Mouse (Mus musculus) hindbrain, embryonic 15.5 days (tissue): ENCODE data around the gene Cyp4f16. TPM values are rescaled to one million over a fixed set of nuclear protein-coding genes. Genes with fewer than 3 reads are reported as not detected.
"Not testable (repeated sequence)": the region's sequence is repeated elsewhere in the genome, so short reads cannot be mapped to it uniquely, and the experiment has no call there.

ENCODE experiments used
- ATAC-seq: fragments of 200-750 bp; cut with Nextera tagmentation; 2 replicates; pipeline ENCODE4 v1.8.0; 2017; ENCODE audit warnings: low read depth, moderate number of reproducible peaks, moderate TSS enrichment; ENCODE audit not compliant: low FRiP score
- H3K27ac ChIP-seq: fragments of 300-500 bp; sonication (generic); replicated peaks from 2 replicates; pipeline ENCODE4 v1.5.1; 2015; ENCODE audit warnings: mild to moderate bottlenecking, inconsistent platforms
- H3K27me3 ChIP-seq: fragments of 300-500 bp; sonication (generic); 2 replicates; pipeline ENCODE4 v1.6.1; 2015; ENCODE audit warnings: control low read depth, inconsistent platforms
- H3K36me3 ChIP-seq: fragments of 300-500 bp; sonication (generic); 2 replicates; pipeline ENCODE4 v1.6.1; 2015; ENCODE audit warnings: control low read depth, inconsistent platforms
- H3K4me1 ChIP-seq: fragments of 300-500 bp; sonication (generic); replicated peaks from 2 replicates; pipeline ENCODE4 v1.6.1; 2015; ENCODE audit warnings: control low read depth, inconsistent platforms
- H3K4me2 ChIP-seq: fragments of 300-500 bp; sonication (generic); 2 replicates; pipeline ENCODE4 v1.6.1; 2015; ENCODE audit warnings: moderate library complexity, mild to moderate bottlenecking, inconsistent platforms
- H3K4me3 ChIP-seq: fragments of 300-500 bp; sonication (generic); 2 replicates; pipeline ENCODE4 v1.5.1; 2015; ENCODE audit warnings: mild to moderate bottlenecking, inconsistent platforms
- H3K9ac ChIP-seq: fragments of 300-500 bp; sonication (generic); 2 replicates; pipeline ENCODE4 v1.6.1; 2015; ENCODE audit warnings: inconsistent platforms
- H3K9me3 ChIP-seq: fragments of 300-500 bp; sonication (generic); 2 replicates; pipeline ENCODE4 v1.6.1; 2016; ENCODE audit warnings: control low read depth, inconsistent platforms
- WGBS: fragments of 180-500 bp; shearing (Covaris S2); methylation state at CpG from one replicate; pipeline ENCODE4 v1.1.7; 2015; 5-methylcytosine and 5-hydroxymethylcytosine counted together
- polyA plus RNA-seq: library from polyadenylated mRNA; unstranded; fragments of >200 nt; fragmentation: Nextera tagmentation; extraction: Ambion mirVana; gene quantifications from 2 replicates; pipeline ENCODE4 v1.2.1, GENCODE M21; 2015

The Cyp4f16 gene
- polyA plus RNA-seq, 1 experiment from 2014 or later, result 17.3 TPM

- WGBS, result 90% methylated on average over 9 of the region's 9 CpGs
These were observed 18.0 kb downstream of the Cyp4f16 start for GRCm38 (mm10) chr17:32554368-32554767.

GRCm38 (mm10) chr17:32563301-32563700 is 26.9 kb downstream of the Cyp4f16 start:
- not testable (repeated sequence) for ATAC-seq, H3K4me3 ChIP-seq, H3K9me3 ChIP-seq, H3K27me3 ChIP-seq, H3K9ac ChIP-seq, H3K4me1 ChIP-seq, H3K27ac ChIP-seq, H3K4me2 ChIP-seq, H3K36me3 ChIP-seq
- WGBS, result 84% methylated on average over 2 of the region's 2 CpGs

More at GRCm38 (mm10) chr17:32554368-32554767, 18.0 kb downstream of the Cyp4f16 start:
- ATAC-seq, H3K27me3 ChIP-seq, H3K27ac ChIP-seq, H3K9me3 ChIP-seq, H3K4me1 ChIP-seq, H3K4me2 ChIP-seq, H3K4me3 ChIP-seq, H3K9ac ChIP-seq, H3K36me3 ChIP-seq: not testable (repeated sequence)

- WGBS, result 81% methylated on average over 2 of the region's 2 CpGs
- not testable (repeated sequence) for H3K27ac ChIP-seq, H3K9me3 ChIP-seq, H3K4me3 ChIP-seq, H3K36me3 ChIP-seq, H3K9ac ChIP-seq, H3K4me2 ChIP-seq, H3K4me1 ChIP-seq, ATAC-seq, H3K27me3 ChIP-seq
These were observed 36.9 kb downstream of the Cyp4f16 start for GRCm38 (mm10) chr17:32573286-32573685.

GRCm38 (mm10) chr17:32577496-32578186 is 41.3 kb downstream of the Cyp4f16 start:
- Histone ChIP-seq H3K9me3 (no peaks in the 10 kb centered on the region), H3K4me1 (no peaks in the 10 kb centered on the region), H3K36me3 (no peaks in the 10 kb centered on the region), H3K27me3 (no peaks in the 10 kb centered on the region), H3K9ac (no peak overlapping the region), H3K27ac (no peak overlapping the region), H3K4me2 (no peak overlapping the region), H3K4me3 (no peak overlapping the region)
- ATAC-seq, result no peak
- WGBS, result 66% methylated on average over 7 of the region's 7 CpGs

GRCm38 (mm10) chr17:32596494-32596893 is 60.1 kb downstream of the Cyp4f16 start:
- Histone ChIP-seq H3K36me3 (no peaks in the 10 kb centered on the region), H3K9ac (no peak overlapping the region), H3K4me2 (no peak overlapping the region), H3K4me1 (no peaks in the 10 kb centered on the region), H3K27me3 (no peaks in the 10 kb centered on the region), H3K9me3 (no peaks in the 10 kb centered on the region), H3K27ac (no peak overlapping the region), H3K4me3 (no peak overlapping the region)
- WGBS, result 91% methylated on average over 18 of the region's 18 CpGs
- no peak for ATAC-seq

Other genes starting within 250 kb of the Cyp4f16 start
- 102 and 106 TPM in 2 replicates for gene Akap8, start 215.3 kb upstream of the Cyp4f16 start, polyA plus RNA-seq
- 161 and 171 TPM in 2 replicates for gene Akap8l, start 186.0 kb upstream of the Cyp4f16 start, polyA plus RNA-seq
- 38.7 and 45.8 TPM in 2 replicates for gene Wiz, start 147.1 kb upstream of the Cyp4f16 start, polyA plus RNA-seq
- gene Rasal3, start 133.0 kb upstream of the Cyp4f16 start, polyA plus RNA-seq, result 0.42 and 0.65 TPM in 2 replicates
- not detected in 2 replicates for gene Pglyrp2, start 112.4 kb upstream of the Cyp4f16 start, polyA plus RNA-seq
- 0.92 and 1.3 TPM in 2 replicates for gene Cyp4f39, start 83.8 kb upstream of the Cyp4f16 start, polyA plus RNA-seq
- 10.9 and 12.3 TPM in 2 replicates for gene Cyp4f17, start 30.5 kb upstream of the Cyp4f16 start, polyA plus RNA-seq
- gene Cyp4f37, start 84.8 kb downstream of the Cyp4f16 start, polyA plus RNA-seq, result 0.43 and 0.67 TPM in 2 replicates
- gene Cyp4f40, start 122.3 kb downstream of the Cyp4f16 start, polyA plus RNA-seq, result 0.16 TPM in 1 of 2 replicates, not detected in the other
- gene Cyp4f15, start 149.1 kb downstream of the Cyp4f16 start, polyA plus RNA-seq, result 2.4 and 3.5 TPM in 2 replicates